Mouse (Mus musculus): ENCODE measurements around the gene 4933434E20Rik. TPM values are rescaled to one million over a fixed set of nuclear protein-coding genes. Genes with fewer than 3 reads are reported as not detected.
A peak's percentile ranks its signal among the peaks of the same experiment; 100 is the strongest.

The 4933434E20Rik gene
- total RNA-seq (2021) (100 to 1,000 TPM in 1 of 2 experiments, 10 to 100 TPM in 1; 80.8 to 100 TPM), polyA plus RNA-seq (2012; rRNA removed) (13.8 and 14.8 TPM in 2 replicates)
- long read RNA-seq, transcript 4933434E20Rik-206 (7 exons, 2,510 nt) = major isoform, 15 of 20 reads
- long read RNA-seq, partial matches to known transcripts = 0 of 20 reads
- long read RNA-seq, other reads (novel, unspliced or antisense) = 3 of 20 reads

GRCm38 (mm10) chr3:90051441-90052350, at the start of gene 4933434E20Rik:
Gene 4933434E20Rik (plus strand): TSS chr3:90051636.
- DNase-seq = peak; percentile 75

GRCm38 (mm10) chr3:90004091-90004796, 47.2 kb upstream of the 4933434E20Rik start:
- DNase-seq = no peak

GRCm38 (mm10) chr3:90010291-90010690, 41.1 kb upstream of the 4933434E20Rik start:
- no peak for DNase-seq

- no peak for DNase-seq
Measured at GRCm38 (mm10) chr3:90016626-90017025, 34.8 kb upstream of the 4933434E20Rik start.

GRCm38 (mm10) chr3:90034653-90035052, 16.8 kb upstream of the 4933434E20Rik start:
- DNase-seq = no peak

GRCm38 (mm10) chr3:90036263-90036662, 15.2 kb upstream of the 4933434E20Rik start:
- no peak for DNase-seq

- no peak for DNase-seq
Measured at GRCm38 (mm10) chr3:90049691-90050090, 1.7 kb upstream of the 4933434E20Rik start.

- peak; percentile 96 for DNase-seq
Measured at GRCm38 (mm10) chr3:90052351-90053241, 1.2 kb downstream of the 4933434E20Rik start, which contains the start of gene Ubap2l. Gene Ubap2l (minus strand): TSS chr3:90052628.

GRCm38 (mm10) chr3:90061549-90061948, 10.1 kb downstream of the 4933434E20Rik start:
- no peak for DNase-seq

- no peak for DNase-seq
Measured at GRCm38 (mm10) chr3:90062539-90062938, 11.1 kb downstream of the 4933434E20Rik start.

- no peak for DNase-seq
Measured at GRCm38 (mm10) chr3:90064383-90064782, 12.9 kb downstream of the 4933434E20Rik start.

GRCm38 (mm10) chr3:90065553-90065952, 14.1 kb downstream of the 4933434E20Rik start:
- no peak for DNase-seq

- peak; percentile 71 for DNase-seq
Measured at GRCm38 (mm10) chr3:90067851-90068250, 16.4 kb downstream of the 4933434E20Rik start.

GRCm38 (mm10) chr3:90069688-90070087, 18.3 kb downstream of the 4933434E20Rik start:
- DNase-seq = no peak

GRCm38 (mm10) chr3:90072294-90072693, 20.9 kb downstream of the 4933434E20Rik start, which contains the start of gene Tpm3:
Gene Tpm3 (plus strand): TSS chr3:90072649.
- DNase-seq = no peak

GRCm38 (mm10) chr3:90076921-90077716, 25.7 kb downstream of the 4933434E20Rik start:
- DNase-seq = peak; percentile 84

GRCm38 (mm10) chr3:90078224-90078623, 26.8 kb downstream of the 4933434E20Rik start:
- no peak for DNase-seq

GRCm38 (mm10) chr3:90079133-90079762, 27.8 kb downstream of the 4933434E20Rik start:
- peak; percentile 97 for DNase-seq

GRCm38 (mm10) chr3:90079763-90080497, 28.5 kb downstream of the 4933434E20Rik start:
- peak; percentile 84 for DNase-seq
